Mouse (Mus musculus): ENCODE measurements around the gene Cldn10.
"Not testable (repeated sequence)": the region's sequence is repeated elsewhere in the genome, so short reads cannot be mapped to it uniquely, and the experiment has no call there.

Gene Cldn10

GRCm38 (mm10) chr14:118782241-118782640, 5.5 kb upstream of the Cldn10 start:
- no peak for DNase-seq (ENCODE audit: low spot score)

- DNase-seq (ENCODE audit: low spot score), result no peak
Observed at GRCm38 (mm10) chr14:118783326-118783935, 4.3 kb upstream of the Cldn10 start.

- DNase-seq (ENCODE audit: low spot score), result no peak
Observed at GRCm38 (mm10) chr14:118790217-118790616, 2.5 kb downstream of the Cldn10 start.

GRCm38 (mm10) chr14:118792957-118793356, 5.2 kb downstream of the Cldn10 start:
- no peak for DNase-seq (ENCODE audit: low spot score)

GRCm38 (mm10) chr14:118793416-118793815, 5.7 kb downstream of the Cldn10 start:
- no peak for DNase-seq (ENCODE audit: low spot score)

GRCm38 (mm10) chr14:118794196-118794595, 6.5 kb downstream of the Cldn10 start:
- DNase-seq (ENCODE audit: low spot score), result no peak

- no peak for DNase-seq (ENCODE audit: low spot score)
Observed at GRCm38 (mm10) chr14:118794893-118795292, 7.2 kb downstream of the Cldn10 start.

GRCm38 (mm10) chr14:118795915-118796693, 8.4 kb downstream of the Cldn10 start:
- DNase-seq (ENCODE audit: low spot score), result no peak

- no peak for DNase-seq (ENCODE audit: low spot score)
Observed at GRCm38 (mm10) chr14:118796694-118797058, 9.0 kb downstream of the Cldn10 start.

GRCm38 (mm10) chr14:118797270-118797669, 9.6 kb downstream of the Cldn10 start:
- DNase-seq (ENCODE audit: low spot score), result no peak

GRCm38 (mm10) chr14:118799918-118800317, 12.2 kb downstream of the Cldn10 start:
- no peak for DNase-seq (ENCODE audit: low spot score)

- DNase-seq (ENCODE audit: low spot score), result no peak
Observed at GRCm38 (mm10) chr14:118803936-118804335, 16.2 kb downstream of the Cldn10 start.

- no peak for DNase-seq (ENCODE audit: low spot score)
Observed at GRCm38 (mm10) chr14:118804351-118804750, 16.6 kb downstream of the Cldn10 start.

GRCm38 (mm10) chr14:118807653-118808052, 19.9 kb downstream of the Cldn10 start:
- no peak for DNase-seq (ENCODE audit: low spot score)

- DNase-seq (ENCODE audit: low spot score), result not testable (repeated sequence)
Observed at GRCm38 (mm10) chr14:118808183-118808582, 20.5 kb downstream of the Cldn10 start.

- DNase-seq (ENCODE audit: low spot score), result no peak
Observed at GRCm38 (mm10) chr14:118809686-118810085, 22.0 kb downstream of the Cldn10 start.

- not testable (repeated sequence) for DNase-seq (ENCODE audit: low spot score)
Observed at GRCm38 (mm10) chr14:118811256-118811655, 23.5 kb downstream of the Cldn10 start.

GRCm38 (mm10) chr14:118813111-118813510, 25.4 kb downstream of the Cldn10 start:
- no peak for DNase-seq (ENCODE audit: low spot score)

GRCm38 (mm10) chr14:118816503-118816902, 28.8 kb downstream of the Cldn10 start:
- DNase-seq (ENCODE audit: low spot score), result peak; percentile 49

- peak; percentile 34 for DNase-seq (ENCODE audit: low spot score)
Observed at GRCm38 (mm10) chr14:118820111-118820510, 32.4 kb downstream of the Cldn10 start.

- no peak for DNase-seq (ENCODE audit: low spot score)
Observed at GRCm38 (mm10) chr14:118822816-118823215, 35.1 kb downstream of the Cldn10 start.

GRCm38 (mm10) chr14:118823313-118823712, 35.6 kb downstream of the Cldn10 start:
- DNase-seq (ENCODE audit: low spot score), result no peak

GRCm38 (mm10) chr14:118826346-118826745, 38.6 kb downstream of the Cldn10 start:
- no peak for DNase-seq (ENCODE audit: low spot score)

Measured in urinary bladder, postnatal 25 days (tissue).